Mouse (Mus musculus): ENCODE measurements around the gene Gm9922.

The Gm9922 gene

DNA sequence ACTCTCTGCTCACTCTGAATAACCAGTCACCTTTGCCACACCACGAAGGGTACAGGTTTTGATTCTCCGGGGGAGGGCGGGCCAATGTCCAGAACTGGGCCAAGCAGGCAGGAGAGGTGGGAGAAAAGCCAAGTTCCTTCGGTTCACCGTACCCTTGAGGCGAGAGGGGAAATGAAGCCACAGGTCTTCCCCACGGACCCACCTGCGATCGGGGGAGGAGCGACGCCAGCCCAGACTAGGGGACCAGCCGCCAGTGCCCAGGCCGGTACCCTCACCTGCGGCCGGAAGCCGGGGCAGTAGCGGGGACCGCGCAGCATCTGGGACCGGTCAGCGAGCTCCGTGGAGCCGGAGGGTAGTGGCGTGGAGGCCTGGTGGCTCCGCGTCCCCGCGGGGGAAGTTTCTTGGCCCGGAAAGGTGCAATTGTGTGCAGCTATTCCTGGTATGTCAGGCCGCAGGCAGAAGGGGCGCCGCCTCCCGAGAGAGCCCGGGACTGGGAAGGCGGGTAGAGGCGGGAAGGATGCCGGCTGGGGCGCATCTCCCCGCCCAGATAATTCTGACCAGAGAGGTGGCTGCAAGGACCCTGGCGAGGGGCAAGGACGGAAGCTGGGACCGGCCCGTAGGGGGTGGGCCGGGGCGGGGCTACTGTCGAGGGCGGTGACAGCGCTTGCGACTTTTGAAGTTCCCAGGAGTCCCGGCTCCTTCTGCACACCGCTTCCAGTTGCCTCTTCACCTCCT is at the start of gene Gm9922, which contains the start of gene Lmo7:
Gene Gm9922, minus strand, starts transcription at position 578 of the 735 bp plus-strand sequence.
Gene Lmo7, plus strand, starts transcription at position 721 of the 735 bp plus-strand sequence.
- peak; percentile 71 to 85 for DNase-seq

DNA sequence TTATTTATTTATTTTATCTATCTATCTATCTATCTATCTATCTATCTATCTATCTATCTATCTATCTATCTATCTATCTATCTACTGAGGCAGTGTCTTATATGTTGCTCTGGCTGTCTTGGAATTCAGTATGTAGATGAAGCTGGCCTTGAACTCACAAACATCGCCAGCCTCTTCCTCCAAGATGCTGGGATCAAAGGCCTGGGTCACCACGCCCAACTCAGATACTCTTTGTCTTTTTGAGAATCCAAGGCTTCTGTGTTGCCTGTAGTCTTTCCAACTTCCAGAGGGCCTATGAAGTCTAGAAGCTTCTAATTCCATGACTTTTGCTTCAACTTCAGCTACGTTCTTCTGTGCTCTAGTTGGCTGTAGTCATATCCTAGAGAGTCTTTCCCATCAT is 48.8 kb upstream of the Gm9922 start:
- DNase-seq = no peak

DNA sequence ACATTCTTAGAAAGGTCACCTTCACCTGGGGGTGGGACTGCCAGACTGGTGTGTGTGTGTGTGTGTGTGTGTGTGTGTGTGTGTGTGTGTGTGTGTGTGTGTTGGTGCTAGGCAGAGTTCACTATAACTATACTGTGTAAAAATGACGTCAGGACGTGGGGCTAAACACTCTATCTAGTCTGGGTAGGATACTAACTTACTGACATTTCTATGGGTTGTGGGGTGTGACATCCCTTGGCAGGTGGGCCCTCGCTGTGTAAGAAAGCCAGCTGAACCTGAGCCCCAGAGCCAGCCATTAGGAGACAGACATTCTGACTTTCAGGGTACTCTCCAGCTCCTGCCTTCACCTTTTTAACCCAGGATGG is 47.5 kb upstream of the Gm9922 start:
- DNase-seq = no peak

DNA sequence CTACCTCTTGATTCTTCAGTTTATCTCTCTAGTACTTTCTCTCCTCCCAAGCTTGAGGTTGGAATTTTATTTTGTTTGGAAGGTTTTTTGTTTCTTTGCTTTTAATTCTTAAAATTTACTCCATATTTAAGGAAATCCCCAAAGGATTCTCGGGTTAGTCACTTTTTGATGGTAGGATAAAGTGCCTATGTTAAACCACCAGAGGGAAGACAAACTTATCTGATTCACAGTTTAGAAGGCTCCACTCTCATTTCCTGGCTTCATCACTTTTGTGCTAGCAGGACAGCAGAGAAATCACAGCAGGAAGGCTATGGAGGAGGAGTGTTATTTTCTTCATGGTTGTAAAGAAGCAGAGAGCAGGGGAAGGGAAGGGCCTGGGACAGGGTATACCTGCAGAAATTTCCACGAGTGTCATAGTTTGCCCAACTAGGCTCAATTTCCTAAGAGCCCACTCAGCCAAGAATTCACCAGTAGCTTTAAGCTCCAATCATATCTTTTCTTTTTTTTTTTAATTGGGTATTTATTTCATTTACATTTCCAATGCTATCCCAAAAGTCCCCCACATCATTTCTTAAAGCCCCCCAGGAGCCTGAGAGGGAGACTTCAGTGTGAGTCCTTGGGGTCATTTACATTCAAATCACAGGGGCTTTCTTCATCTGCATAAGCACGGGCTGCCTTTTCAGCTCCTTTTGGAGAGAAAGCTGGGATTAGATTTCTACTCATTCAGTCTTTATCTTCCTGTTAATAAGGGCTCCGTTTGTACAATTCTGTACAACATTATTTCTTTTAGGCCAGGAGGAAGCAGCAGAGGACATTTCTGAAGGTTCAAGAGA is 46.9 kb upstream of the Gm9922 start:
- no peak for DNase-seq

DNA sequence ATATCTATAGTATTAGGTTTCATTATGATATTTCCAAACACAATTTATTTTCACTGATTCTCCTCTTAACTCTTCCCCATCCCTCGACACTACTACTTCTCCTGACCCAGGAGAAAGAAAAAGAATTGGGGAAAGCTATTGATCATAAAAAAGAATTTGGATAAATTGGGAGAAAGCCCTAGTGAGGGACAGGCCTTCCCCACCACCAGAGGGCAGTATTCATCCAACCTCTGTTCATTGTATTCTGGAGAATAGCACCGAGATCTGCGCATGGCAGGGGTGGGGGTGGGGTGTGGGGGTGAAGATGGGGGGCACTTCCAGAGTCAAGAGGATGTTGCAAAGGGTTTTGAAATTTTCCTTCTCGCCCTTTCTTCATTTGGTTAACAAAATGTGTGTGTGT is 45.0 kb upstream of the Gm9922 start:
- peak in 1 of 2 experiments; percentile 31 for DNase-seq

DNA sequence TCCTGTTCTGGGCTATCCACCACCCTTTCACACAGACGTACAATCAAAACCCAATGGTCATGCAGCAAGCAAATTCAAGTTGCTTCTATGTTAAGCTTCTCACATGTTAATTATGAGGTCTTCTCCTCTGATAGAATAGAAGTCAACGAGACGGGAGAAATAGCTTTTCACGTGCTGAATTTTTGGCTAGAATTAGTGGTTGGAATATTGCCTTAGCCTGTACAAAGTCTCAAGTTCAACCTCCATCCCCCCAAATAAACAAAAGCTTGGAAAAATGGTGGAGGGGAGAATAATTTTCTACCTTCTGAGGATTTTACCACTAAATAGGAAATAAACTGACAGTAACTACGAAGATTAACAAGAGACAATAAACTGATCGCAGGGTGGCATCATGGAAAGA is 42.1 kb upstream of the Gm9922 start:
- DNase-seq = no peak

DNA sequence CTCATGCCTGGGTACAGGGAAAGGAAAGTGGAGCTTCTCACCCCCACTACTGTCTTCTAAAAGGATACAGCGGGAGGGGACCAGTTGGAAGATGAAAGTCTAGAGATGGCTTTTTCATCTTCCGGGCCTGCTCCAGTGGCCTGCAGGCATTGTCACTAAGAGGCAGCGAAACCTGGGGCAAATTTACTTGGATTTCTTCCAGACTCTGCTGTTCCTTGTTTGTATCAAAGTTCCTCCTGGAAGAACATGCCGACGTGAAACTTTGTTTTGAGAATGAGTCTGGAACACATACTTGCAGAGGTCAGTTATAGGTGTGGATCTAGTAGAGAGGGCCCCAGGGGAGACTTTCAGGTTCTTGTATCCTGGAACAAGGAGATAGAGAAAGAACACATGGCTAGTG is 41.7 kb upstream of the Gm9922 start:
- DNase-seq = no peak

DNA sequence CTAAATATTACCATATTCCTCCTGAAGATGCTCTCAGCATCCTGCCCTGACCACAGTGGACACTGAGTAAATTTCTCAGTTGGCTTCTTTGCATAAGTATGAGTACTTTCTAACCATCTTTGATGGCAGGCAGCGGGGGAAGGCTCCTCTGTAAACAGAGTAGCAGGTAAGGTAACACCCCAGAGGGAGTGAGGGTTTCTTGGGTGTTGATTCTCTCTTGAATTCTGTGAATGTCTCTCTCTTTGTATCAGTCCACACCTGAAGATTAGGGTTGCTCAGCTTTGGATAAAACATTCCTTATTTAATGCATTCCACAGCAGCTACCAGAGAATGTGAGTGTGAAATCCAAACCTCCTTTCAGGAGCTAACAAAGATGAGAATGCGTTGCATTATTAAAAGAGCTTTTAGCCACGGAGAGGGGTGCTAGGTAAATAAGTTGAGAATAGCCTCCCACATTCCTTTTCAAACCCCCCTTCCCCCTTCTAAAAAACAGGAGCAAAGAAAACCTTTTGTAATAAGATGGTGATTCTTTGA is 34.2 kb upstream of the Gm9922 start:
- DNase-seq = no peak

DNA sequence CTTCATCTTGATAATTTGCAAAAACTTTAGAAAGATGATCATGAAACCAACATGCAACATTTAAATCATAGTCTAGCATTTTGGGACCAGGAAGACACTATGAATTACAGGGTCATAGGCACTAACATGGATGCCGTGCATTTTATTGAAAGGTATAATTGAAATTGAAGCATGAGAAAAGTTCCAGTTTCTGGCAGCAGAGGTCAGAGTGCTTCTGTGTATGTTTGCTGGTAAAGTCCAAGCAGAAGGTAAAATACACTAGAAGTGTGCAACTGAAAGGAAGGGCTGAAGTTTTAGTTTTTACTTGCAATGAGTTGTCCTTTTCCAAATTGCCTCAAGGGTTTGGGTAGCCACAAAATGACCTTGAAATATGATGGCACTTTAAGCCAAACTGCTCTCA is 32.7 kb upstream of the Gm9922 start:
- DNase-seq = no peak

DNA sequence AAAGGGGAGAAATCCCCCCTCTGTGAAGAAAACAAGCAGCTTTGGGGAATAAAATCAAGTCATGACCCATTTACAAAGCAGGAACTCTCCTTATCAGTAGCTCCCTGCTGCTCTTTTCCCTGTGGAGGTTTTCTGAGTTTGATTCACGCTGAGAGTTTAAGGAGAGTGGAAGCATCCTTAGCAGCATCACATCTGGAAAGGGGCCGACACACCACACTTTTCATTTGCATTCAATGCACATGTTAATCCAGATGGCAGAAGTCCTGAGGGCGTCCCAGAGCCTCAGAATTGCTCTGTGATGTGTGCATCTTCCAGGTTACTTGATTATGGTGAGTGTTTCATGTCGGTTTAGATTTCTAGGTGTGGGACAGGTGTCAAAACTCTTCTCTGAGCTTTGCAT is 25.8 kb upstream of the Gm9922 start:
- DNase-seq = no peak

DNA sequence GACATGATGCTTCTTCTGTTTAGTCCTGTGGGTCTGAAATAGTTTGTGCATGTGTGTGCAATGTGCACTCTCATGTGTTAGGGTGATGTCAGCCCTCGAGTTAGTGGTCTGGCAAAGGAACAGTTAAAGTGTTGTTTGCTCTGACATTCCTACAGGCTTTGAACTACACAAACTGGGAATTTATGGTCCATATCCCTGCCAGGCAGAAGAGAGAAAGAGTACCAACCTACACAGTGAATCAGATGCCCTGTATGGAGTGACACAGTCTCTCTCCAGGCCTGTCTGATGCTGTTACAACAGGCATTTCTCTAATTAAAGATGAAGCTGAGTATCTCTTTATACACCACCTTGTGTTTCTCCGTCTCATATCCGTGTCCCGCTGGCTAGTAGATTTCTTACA is 21.3 kb upstream of the Gm9922 start:
- DNase-seq = no peak

DNA sequence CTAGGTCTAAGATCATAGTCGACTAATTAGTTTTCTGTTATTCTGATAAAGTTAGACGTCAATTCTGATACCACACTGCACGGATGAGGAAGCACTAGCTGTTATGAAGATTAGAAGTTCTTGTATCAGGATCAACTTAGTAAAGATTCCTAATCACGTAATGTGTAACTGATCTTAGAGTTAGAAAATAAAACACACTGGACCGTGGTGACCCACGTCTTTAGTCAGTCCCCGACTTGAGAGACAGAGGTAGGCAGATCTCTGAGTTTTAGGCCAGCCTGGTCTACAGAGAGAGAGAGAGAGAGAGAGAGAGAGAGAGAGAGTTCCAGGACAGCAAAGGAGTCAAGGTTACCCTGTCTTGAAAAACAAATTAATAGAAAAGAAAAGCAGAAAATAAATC is 18.8 kb upstream of the Gm9922 start:
- no peak for DNase-seq

DNA sequence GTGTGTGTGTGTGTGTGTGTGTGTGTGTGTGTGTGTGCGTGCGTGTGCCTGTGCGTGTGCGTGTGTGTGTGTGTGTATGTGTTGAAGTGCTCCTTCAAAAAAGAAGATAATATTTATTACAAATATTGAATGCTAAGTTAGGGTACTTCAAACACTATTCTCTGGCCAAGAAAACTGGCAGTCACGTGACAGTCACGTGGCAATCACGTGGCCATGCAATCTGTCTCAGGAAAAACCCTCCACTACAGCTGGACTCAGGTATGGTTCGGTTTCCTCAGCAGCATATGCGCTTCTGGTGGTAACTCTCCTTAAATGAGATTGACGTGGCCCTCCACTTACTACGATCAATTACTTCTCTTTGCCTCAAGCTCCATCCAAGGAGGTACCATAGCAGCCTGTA is 18.2 kb upstream of the Gm9922 start:
- DNase-seq = no peak

DNA sequence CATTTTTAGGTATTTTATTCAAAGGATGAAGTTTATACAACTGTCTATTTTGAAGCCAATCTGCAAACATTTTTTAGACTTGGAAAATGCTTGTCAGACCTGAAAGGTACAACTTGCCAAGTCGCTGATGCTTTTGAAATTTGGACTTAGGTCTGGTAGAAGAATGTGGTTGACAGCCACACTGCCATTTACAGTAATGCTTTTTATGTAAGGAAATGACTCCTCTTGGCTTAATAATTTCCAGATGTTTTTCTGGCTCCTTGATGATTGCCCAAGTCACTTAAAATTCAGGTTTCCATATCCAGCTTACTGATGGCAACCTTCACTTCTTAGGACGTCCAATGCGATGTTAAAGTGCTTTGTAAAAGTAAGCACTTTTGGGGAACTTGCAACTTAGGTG is 17.0 kb upstream of the Gm9922 start:
- no peak for DNase-seq

DNA sequence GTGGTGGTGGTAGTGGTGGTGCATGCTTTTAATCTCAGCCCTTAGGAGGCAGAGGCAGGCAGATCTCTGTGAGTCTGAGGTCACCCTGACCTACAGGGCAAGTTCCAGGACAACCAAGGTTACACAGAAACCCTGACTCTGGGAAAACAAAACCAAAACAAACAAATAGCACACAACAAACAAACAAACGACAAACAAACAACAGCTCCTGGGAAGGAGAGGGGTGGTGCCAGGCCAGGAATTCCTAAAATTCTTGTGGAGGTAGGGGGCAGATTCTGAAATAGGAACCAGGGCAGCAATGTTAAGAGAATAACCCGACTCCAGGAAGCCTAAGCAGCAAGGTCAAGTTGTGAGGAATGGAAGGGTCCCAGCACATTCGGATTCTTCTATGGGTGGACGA is 7.9 kb upstream of the Gm9922 start:
- DNase-seq = no peak

DNA sequence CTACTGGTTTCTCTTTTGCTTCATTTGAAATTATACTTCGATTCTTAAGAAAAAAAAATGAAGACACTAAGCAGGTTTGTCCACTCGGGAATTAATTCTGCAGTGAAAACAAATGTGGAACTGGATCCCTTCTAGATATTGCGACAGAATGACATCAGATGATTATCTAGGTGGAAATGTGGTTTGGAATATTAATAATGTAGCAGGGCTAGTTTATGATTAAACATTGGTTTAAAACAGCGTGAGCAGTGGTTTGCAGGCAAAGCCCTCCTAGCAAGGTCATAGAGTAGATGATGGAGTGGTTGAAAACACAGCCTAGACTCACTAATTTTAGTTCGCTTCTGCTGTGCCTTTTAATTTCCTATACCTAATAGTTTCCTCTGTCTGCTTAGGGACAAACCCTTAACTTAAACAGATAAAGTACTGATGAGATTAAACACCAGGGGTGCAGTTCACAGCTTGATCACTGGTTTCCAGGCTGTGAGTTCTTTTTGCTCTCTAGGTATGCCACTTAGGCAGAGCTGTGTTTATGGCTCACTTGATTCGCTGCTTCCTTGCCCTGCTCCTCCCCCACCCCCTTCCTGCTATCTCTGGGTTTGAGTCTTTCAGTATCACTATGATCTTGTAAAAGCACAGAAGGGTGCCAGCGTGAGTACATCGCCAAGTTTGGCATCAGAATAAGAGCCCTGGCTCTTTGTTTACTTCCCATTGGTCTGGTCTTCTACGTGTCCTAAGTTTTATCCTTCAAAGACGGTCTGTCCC is 4.1 kb upstream of the Gm9922 start:
- DNase-seq = no peak

DNA sequence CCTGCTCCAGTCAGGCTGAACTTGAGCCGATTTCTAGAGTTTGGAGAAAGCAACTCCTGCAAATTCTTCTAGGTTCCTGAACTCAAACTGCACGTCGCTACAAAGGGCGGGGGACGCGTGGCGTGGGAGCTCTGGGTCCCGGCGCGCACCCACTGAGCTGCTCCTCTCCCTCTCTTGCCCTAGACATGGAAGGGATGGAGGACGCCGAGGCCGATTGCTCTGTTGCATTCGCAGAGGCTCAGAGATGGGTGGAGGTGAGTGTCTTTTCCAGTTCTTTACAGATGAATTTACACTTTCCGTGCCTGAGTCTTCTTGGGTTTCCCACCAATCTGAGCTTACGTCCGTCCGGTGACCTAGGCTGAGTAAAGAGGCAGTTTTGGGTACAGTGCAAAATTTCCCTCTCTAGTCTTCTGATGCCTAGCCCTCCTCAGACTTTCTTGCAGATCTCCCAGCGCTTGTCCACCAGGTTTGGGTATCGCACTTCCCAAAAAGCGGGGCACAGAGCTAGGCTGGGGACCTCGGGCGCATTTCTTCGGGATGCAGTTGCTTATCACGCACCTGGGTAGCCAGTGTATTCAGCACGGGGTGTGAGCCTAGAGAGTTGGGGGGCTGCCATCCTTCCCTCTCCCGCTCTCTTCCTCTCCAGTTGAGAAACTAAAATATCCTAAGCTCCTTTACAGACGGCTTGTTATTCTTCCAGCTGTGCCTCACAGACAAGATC is 518 bp upstream of the Gm9922 start:
- no peak for DNase-seq

DNA sequence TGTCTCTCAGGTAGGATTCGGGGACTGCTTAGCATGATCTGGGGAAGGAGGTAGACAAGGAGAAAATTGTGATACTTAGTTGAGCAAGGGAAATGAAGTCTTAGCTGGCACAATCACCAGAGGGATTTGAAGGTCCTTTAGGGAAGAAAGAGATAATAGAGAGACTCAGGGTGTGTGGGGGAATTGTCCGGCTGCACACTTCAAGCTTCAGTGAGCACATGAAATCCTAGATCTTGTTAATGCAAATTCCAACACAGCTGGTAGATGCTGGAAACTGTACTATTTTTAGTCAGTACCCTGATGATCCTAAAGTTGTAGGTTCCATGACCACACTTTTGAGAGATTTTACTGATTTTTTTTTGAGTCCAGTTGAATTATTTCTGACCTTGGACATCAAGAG is 15.2 kb downstream of the Gm9922 start:
- DNase-seq = no peak

DNA sequence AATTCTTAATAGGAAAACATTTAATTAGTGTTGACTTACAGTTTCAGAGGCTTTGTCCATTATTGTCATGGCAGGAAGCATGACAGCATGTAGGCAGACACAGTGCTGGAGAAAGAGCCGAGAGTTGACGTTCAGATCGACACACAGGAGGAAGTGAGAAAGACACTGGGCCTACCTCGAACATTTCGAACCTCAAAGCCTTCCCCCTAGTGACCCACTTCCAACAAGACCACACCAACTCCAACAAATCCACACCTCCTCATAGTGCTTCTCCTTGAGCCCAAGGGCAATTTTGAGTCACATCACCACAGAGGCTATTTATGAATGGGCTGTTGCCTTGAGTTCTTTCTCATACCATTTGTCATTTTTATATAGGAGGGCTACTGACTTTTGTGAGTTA is 22.5 kb downstream of the Gm9922 start:
- no peak for DNase-seq

DNA sequence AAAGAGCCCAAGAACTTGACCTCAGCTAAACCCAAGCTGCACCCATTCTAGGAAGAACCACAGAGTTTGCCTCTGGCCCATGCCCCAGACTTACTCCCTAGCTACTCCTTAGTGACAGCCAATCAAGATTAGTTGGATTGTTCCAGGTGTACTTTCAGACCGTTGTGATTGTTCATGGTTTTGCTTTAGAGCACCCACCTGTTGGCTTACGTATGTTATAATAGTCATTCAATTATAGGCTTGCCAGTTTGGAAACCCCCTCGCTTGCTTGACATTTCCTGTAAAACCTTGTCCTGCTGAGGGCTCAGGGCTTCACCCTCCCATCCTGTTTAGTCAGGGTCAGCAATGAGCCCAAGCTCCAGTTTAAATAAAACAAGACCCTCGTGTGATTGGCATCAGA is 25.1 kb downstream of the Gm9922 start:
- DNase-seq = no peak

DNA sequence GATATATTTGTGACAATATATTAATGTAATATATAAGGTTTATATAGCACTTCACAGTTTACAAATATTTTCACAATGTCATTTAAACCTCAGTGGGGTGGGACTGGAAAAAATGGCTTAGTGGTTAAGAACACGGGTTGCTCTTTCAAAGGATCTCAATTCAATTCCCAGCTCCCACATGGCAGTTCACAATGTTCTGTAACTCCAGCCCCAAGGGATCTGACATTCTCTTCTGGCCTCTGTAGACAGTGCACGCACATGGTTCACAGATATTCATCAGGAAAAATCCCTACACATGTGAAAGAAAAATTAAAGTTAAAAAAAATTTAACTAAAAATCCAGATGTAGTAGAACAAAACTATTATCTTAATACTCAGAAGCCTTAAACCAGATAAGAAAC is 41.2 kb downstream of the Gm9922 start:
- DNase-seq = no peak

DNA sequence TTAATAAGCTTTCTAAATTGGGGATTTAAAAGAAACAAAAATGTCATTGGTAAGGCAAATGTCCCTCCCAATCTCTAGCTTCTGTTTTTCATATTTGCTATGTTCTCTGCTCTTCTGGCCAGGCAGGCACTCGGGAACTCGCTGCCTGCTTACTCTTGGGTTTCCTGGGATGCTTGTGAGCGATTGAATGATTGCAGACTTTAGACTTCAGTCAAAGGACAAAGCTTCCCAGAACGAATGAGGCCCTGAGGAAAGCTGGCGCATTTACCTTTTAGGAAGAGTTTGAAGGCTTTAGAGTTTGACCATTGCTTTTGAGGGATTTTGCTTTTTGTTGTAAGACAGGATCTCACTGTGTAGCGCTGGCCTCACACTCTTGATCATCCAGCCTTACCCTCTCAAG is 41.9 kb downstream of the Gm9922 start:
- DNase-seq = no peak

All from lung, postnatal 4 days (tissue).